Mouse (Mus musculus): ENCODE results near the gene Dyrk1b.
"Not testable (repeated sequence)": the region's sequence is repeated elsewhere in the genome, so short reads cannot be mapped to it uniquely, and the experiment has no call there.

Dyrk1b gene

GRCm38 (mm10) chr7:28179228-28179627 is at the start of gene Dyrk1b:
Gene Dyrk1b (plus strand): TSS chr7:28179469.
- peak; percentile 97 to 98 for DNase-seq (ENCODE audit: low spot score in 2 of 2)

DNA sequence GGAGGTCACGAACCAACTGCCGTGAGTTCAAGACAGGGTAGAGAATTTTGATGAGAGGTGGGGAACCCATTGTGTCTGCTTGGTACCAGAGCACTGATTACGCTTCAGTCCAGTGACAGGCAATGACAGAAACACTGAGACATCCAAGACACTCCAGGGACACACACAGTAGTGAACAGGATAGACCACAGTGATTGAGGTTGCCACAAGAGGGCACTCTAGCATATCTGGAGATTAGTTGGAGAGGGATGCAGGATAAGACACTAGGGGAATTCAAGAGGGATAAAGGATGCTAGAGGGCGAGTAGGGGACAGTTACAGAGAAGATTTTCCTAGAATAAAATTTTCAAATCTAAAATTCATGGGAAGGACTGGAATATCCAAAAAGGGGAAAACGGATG is 41.7 kb upstream of the Dyrk1b start:
- peak; percentile 54 to 71 for DNase-seq (ENCODE audit: low spot score in 2 of 2)

GRCm38 (mm10) chr7:28148263-28148662 is 31.0 kb upstream of the Dyrk1b start:
- peak; percentile 63 to 68 for DNase-seq (ENCODE audit: low spot score in 2 of 2)

DNA sequence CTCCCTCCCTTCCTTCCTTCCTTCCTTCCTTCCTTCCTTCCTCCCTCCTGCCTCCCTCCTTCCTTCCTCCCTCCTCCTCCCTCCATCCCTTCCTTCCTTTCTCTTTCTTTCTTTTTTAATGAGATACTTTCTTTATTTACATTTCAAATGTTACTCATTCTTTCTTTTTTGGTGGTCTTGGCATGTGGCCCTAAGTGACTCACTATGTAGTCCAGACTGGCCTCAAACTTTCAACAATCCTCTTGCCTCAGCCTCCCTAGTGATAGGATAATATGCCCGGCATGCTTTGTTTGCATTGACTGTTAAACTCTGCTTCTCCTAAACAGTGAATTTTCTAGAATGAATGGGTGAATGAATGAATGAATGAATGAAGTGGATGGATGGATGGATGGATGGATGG is 29.4 kb upstream of the Dyrk1b start:
- DNase-seq (ENCODE audit: low spot score in 2 of 2), result no peak

DNA sequence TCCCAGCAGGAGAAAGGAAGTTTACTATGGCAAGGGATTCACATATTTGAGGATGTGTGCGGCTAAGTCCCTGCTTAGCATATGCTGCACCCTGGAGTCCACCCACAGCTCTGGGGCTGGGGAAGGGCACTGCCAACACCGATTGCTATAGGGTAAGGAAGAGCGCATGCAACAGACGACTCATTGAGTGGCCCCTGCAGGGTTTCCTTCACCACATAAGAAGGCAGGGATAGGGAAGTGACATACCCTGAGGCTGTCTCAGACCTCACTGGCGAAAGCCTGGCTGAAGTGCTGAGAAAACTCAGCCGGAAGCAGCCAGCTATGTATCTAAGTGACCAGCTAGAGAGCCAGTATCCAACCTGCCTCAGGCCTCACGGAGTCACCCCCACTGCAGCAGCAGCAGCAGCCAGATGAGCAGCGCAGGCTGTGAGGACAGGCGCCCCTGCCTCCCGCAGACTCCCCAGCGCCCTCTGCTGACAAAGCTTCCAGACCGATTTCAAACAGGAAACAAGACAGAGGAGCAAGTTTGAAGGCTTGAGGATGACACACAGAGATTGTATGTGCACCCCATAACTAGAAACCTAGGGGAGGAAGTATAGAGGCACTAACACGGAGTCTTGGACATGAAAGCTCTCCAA is 27.6 kb upstream of the Dyrk1b start:
- peak; percentile 50 to 66 for DNase-seq (ENCODE audit: low spot score in 2 of 2)

DNA sequence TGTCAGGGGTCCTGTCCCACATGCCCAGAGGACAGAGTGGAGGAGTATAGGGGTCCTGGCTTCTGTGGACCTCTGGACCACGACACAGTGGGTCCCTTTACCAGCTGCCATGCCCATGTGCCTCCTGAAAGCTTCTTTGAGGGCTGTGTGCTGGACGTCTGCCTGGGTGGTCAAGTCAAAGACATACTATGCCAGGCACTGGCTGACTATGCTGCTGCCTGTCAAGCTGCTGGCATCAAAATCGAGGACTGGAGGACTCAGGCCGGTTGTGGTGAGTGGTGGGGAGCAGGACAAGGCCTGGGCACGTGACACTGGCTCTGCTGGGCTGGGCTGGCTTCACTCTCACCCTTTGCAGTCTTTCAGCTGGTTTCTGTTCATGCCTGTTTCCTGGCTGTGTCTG is 25.7 kb upstream of the Dyrk1b start:
- not testable (repeated sequence) for DNase-seq (ENCODE audit: low spot score in 2 of 2)

DNA sequence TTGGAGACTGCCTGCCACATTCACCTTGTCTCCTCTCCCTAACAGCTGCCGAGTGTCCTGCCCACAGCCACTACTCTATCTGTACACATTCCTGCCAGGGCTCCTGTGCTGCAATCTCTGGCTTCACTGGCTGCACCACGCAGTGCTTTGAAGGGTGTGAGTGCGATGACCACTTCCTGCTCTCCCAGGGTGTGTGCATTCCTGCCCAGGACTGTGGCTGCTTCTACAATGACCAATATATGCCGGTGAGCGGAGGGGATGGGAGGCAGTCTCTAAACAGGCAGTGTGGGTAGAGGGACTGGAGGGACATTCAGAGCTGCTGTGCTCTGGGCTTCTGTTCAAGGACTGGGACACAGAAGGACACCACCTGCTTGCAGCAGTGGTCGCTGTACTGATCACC is 20.0 kb upstream of the Dyrk1b start:
- no peak for DNase-seq (ENCODE audit: low spot score in 2 of 2)

DNA sequence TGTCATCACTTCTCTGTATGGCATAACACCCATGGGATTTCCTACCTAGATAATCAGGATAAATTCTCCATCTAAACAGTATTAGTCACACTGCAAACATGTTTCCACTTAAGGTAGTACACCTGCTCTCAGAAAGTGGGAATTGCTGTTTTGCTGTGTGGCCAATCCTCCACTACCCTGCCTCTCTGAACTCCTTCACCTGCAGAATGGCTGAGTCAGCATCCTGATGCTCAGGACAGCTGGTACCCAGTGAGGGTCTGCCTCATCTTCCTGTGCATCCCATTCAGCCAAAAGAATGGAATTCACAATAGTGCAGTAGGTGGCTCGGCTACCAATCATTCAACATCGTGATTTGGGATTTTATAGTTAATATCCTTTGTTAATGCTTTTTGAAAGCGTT is 19.4 kb upstream of the Dyrk1b start:
- no peak for DNase-seq (ENCODE audit: low spot score in 2 of 2)

- DNase-seq (ENCODE audit: low spot score in 2 of 2), result no peak
Measured at GRCm38 (mm10) chr7:28161163-28161749, 18.0 kb upstream of the Dyrk1b start.

- DNase-seq (ENCODE audit: low spot score in 2 of 2), result no peak
Measured at GRCm38 (mm10) chr7:28165406-28165805, 13.9 kb upstream of the Dyrk1b start.

DNA sequence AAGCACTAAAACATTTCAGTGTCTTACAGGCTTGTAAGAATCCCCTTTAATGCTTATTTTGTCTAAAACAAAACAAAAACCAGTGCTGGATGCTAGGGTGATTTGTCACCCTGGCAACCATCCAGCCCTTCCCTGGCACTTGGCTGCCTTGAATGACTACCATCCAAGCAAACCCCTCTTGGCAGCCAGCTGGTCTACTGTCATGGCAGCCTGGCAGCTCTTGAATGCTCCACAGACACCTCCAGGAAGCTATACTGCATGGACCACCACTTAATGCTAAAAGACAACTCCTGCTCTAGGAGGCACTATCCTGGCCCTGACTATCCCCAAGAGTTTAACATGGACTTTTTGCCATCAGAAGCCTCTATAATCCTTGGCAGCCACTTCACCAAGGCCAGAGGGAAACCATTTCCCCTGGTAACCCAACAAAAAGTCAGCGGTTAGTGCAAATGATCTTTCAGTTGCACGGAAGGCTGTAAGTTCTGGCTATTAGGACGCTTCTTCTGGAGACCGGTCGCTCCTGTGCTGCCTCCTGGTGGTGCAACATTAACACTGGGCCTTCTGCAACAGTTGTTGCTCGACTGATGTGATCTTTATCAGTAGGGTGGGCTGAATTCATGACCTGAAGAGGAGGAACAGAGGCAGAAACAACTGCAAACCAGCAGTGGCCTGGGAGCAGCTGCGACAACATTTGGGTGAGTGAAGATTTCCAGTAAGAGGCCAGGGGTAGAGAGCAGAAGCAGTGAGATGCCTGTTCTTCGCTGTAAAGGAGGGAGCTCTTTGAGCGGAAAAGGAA is 10.8 kb upstream of the Dyrk1b start:
- peak; percentile 49 to 52 for DNase-seq (ENCODE audit: low spot score in 2 of 2)

- DNase-seq (ENCODE audit: low spot score in 2 of 2), result peak; percentile 89 to 94
Measured at GRCm38 (mm10) chr7:28169489-28170422, 9.5 kb upstream of the Dyrk1b start, which contains the start of gene Fbl. Gene Fbl (plus strand): TSS chr7:28169710.

GRCm38 (mm10) chr7:28175358-28175757 is 3.9 kb upstream of the Dyrk1b start:
- DNase-seq (ENCODE audit: low spot score in 2 of 2), result no peak

DNA sequence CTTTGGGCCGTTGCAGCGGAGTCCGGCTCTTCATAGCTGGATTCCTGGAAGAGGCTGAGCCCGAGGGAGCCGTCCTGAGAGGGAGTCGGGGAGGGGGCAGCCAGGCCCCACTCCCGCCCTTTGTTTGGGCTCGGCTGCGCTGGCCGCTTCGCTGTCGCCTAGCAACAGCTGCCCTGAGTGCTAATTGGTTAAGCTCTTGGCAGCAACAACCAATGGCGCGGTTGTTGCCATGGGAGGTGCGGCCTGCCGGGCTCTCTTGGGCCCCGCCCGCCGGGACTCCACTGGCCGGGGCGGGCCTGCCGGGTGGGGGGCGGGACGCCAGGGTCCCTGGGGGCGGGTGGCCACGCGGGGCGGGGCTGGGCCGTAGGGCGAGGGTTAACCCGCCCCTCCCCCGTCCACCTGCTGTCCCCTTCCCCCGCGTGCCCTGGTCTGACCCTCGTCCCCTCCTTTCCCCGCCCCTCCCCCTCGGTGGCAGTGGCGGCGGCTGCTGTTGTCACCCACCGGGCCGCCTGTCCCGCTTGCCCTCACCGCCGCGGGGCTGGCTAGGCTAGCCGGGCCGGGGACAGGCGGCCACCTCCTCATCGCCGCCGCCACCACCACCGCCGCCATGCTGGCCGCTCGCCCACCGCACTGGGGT is 590 bp downstream of the Dyrk1b start:
- DNase-seq (ENCODE audit: low spot score in 2 of 2), result peak; percentile 92 to 94

DNA sequence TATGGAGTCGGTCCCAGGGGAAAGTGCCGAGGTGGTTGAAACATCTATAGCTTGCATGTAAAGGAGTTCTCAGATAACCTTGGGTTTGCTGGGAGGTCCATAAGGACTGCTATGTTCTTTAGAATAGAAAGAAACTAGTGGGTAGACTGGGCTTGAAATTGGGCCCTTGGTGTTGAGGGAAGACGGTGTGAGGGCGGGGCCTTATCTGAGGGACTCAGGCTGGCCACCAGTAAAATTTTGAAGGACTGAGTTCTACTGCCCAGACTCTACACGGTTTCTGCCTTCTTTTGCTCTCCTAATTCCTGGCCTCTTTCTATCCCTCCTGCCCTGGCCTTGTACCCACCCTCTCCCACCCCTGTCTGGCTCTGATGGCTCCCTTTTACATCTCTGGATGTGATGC is 1.6 kb downstream of the Dyrk1b start:
- no peak for DNase-seq (ENCODE audit: low spot score in 2 of 2)

DNA sequence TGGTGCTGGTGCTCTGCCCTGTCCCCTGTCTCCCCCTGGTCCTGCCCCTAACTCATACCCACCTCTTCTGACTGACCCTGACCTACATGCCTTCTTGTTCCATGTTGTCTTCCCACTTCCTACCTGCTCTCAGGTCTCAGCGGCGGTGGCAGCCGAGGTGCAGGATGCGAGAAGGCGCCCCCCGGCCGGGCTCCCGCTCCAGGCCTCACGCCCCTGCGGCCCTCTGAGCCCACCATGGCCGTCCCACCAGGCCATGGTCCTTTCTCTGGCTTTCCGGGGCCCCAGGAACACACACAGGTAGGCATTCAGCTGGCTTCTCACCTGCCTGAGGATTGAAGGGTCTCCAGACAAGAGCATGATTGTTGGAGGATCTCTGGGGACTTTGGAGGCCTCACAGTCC is 2.1 kb downstream of the Dyrk1b start:
- no peak for DNase-seq (ENCODE audit: low spot score in 2 of 2)

DNA sequence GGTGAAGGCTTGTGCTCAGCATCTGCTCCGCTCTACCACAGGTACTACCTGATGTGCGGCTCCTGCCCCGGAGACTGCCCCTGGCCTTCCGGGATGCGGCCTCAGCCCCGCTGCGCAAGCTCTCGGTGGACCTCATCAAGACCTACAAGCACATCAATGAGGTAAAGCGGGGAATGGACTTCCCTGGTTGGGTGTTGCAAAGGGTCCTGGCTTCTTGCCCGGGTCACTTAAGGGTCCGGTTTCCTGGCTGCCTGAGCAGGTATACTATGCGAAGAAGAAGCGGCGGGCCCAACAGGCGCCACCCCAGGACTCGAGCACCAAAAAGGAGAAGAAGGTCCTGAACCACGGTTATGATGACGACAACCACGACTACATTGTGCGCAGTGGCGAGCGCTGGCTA is 3.1 kb downstream of the Dyrk1b start:
- DNase-seq (ENCODE audit: low spot score in 2 of 2), result no peak

DNA sequence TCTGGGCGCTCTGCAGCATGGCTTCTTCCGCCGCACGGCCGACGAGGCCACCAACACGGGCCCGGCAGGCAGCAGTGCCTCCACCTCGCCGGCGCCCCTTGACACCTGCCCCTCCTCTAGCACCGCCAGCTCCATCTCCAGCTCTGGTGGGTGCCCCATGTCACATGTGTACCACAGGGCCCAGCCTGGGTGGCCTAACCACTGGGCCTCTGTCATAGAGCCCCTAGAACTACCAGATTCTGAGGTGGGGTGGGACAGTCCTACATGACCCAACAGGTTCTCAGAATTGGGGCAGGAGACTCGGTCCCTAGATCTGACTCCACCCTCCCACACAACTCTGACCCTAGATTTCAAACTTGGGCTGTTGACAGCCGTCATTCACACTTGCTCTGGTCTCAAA is 6.6 kb downstream of the Dyrk1b start:
- DNase-seq (ENCODE audit: low spot score in 2 of 2), result no peak

DNA sequence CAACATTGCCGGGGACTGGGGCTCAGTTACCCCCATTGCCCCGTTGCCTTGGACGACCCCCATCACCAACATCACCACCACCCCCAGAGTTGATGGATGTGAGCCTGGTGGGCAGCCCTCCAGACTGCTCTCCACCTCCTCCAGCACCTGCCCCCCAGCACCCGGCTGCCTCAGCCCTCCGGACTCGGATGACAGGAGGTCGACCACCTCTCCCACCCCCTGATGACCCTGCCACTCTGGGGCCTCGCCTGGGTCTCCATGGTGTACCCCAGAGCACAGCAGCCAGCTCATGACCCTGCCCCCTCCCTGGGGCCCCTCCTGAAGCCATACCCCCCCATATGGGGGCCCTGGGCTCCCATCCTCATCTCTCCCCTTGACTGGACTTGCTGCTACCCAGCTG is 7.4 kb downstream of the Dyrk1b start:
- DNase-seq (ENCODE audit: low spot score in 2 of 2), result no peak

- no peak for DNase-seq (ENCODE audit: low spot score in 2 of 2)
Measured at GRCm38 (mm10) chr7:28191489-28191888, 12.2 kb downstream of the Dyrk1b start.

DNA sequence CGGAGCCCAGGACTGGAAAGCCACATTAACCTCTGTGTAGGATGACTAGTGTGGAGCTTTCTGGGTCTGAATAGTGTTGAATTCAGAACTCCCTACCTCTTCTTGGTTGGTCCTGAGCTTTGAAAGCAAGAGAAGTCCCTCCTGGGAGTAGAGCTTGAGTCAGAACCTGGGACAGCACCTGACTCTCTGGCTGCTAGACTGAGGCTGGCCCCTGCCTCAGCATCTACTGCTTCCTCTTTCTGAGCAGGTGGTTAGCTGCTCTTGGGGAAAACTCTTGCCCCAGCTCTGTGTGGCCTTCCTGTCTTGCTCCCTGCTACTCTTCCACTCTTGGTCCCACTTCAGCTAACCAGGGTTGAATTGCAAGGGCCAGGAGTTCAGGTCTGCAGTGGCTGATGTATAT is 12.6 kb downstream of the Dyrk1b start:
- DNase-seq (ENCODE audit: low spot score in 2 of 2), result no peak
